Mouse (Mus musculus): Measurements from ENCODE around the gene Dgkd. TPM values are rescaled to one million over a fixed set of nuclear protein-coding genes. Genes with fewer than 3 reads are reported as not detected.

Dgkd gene
- polyA plus RNA-seq, 1 experiment, result 0.30 TPM

- H3K4me3 ChIP-seq (replicated peaks), result no peak overlapping the region
- H3K27me3 ChIP-seq (ENCODE audit: control insufficient read depth), result no peaks in the 10 kb centered on the region
- H3K4me1 ChIP-seq (ENCODE audit: control insufficient read depth), result peaks cover 6% of the 10 kb centered on the region; the same call in 1 of the 2 replicates
- TF ChIP-seq TAL1 (IDR thresholded peaks at IDR 0.05; ENCODE audit: low read length) (no peak), GATA1 (IDR thresholded peaks at IDR 0.05; ENCODE audit: low read length) (no peak)
- peaks cover 86% of the 10 kb centered on the region for H3K36me3 ChIP-seq (ENCODE audit: control insufficient read depth)
- no peaks in the 10 kb centered on the region for H3K9me3 ChIP-seq (ENCODE audit: control insufficient read depth, low read length)
These were observed 80.0 kb downstream of the Dgkd start for GRCm38 (mm10) chr1:87933051-87933450.

GRCm38 (mm10) chr1:87935095-87935494, 82.0 kb downstream of the Dgkd start:
- Histone ChIP-seq H3K9me3 (ENCODE audit: control insufficient read depth, low read length) (no peaks in the 10 kb centered on the region), H3K36me3 (ENCODE audit: control insufficient read depth) (peaks cover 88% of the 10 kb centered on the region), H3K4me1 (ENCODE audit: control insufficient read depth) (peaks cover 6% of the 10 kb centered on the region; the same call in 1 of the 2 replicates), H3K27me3 (ENCODE audit: control insufficient read depth) (no peaks in the 10 kb centered on the region), H3K4me3 (replicated peaks) (no peak overlapping the region)
- TF ChIP-seq TAL1 (IDR thresholded peaks at IDR 0.05; ENCODE audit: low read length) (no peak), GATA1 (IDR thresholded peaks at IDR 0.05; ENCODE audit: low read length) (no peak)

GRCm38 (mm10) chr1:87935546-87935945, 82.5 kb downstream of the Dgkd start:
- no peaks in the 10 kb centered on the region for H3K27me3 ChIP-seq (ENCODE audit: control insufficient read depth)
- H3K36me3 ChIP-seq (ENCODE audit: control insufficient read depth), result peaks cover 89% of the 10 kb centered on the region
- H3K4me3 ChIP-seq (replicated peaks), result no peak overlapping the region
- H3K9me3 ChIP-seq (ENCODE audit: control insufficient read depth, low read length), result no peaks in the 10 kb centered on the region
- peaks cover 6% of the 10 kb centered on the region; the same call in 1 of the 2 replicates for H3K4me1 ChIP-seq (ENCODE audit: control insufficient read depth)
- TF ChIP-seq TAL1 (IDR thresholded peaks at IDR 0.05; ENCODE audit: low read length), result no peak
- TF ChIP-seq GATA1 (IDR thresholded peaks at IDR 0.05; ENCODE audit: low read length), result no peak

DNA sequence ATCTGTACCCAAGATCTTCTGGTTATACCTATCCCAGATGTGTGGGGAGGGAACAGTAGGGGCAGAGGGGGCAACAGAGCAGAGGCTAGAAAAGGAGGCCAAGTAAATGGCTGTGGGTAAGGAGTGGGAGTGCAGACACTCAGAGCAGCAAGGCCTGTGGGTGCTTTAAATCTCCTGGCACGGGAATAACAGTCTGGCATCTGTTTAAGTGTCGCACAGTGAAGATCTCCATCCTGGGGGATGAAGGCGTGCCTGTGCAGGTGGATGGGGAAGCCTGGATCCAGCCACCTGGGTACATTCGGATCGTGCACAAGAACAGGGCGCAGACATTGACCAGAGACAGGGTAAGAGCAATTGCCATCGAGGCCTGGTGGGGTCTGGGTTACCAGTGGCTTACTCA, 83.0 kb downstream of the Dgkd start:
- no peaks in the 10 kb centered on the region for H3K27me3 ChIP-seq (ENCODE audit: control insufficient read depth)
- peaks cover 6% of the 10 kb centered on the region; the same call in 1 of the 2 replicates for H3K4me1 ChIP-seq (ENCODE audit: control insufficient read depth)
- H3K36me3 ChIP-seq (ENCODE audit: control insufficient read depth), result peaks cover 91% of the 10 kb centered on the region
- H3K4me3 ChIP-seq (replicated peaks), result no peak overlapping the region
- TF ChIP-seq TAL1 (IDR thresholded peaks at IDR 0.05; ENCODE audit: low read length) (no peak), GATA1 (IDR thresholded peaks at IDR 0.05; ENCODE audit: low read length) (no peak)
- H3K9me3 ChIP-seq (ENCODE audit: control insufficient read depth, low read length), result no peaks in the 10 kb centered on the region

DNA sequence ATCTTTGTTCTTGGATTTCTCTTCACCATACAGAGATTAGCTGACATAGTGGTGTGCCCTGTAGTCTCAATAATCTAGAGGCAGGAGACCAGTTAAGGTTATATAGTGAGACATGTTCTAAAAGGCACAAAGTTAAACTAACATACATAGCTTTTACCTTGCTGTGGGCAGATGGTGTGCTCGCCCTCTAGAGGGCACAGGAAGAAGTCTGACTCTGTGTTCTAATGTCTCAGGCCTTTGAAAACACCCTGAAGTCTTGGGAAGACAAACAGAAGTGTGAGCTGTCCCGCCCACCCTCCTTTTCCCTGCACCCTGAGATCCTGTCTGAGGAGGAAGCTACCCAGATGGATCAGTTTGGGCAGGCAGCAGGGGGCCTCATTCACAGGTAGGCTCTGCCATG, 83.4 kb downstream of the Dgkd start:
- H3K36me3 ChIP-seq (ENCODE audit: control insufficient read depth), result peaks cover 91% of the 10 kb centered on the region
- no peaks in the 10 kb centered on the region for H3K27me3 ChIP-seq (ENCODE audit: control insufficient read depth)
- TF ChIP-seq GATA1 (IDR thresholded peaks at IDR 0.05; ENCODE audit: low read length) (no peak), TAL1 (IDR thresholded peaks at IDR 0.05; ENCODE audit: low read length) (no peak)
- H3K9me3 ChIP-seq (ENCODE audit: control insufficient read depth, low read length), result no peaks in the 10 kb centered on the region
- H3K4me1 ChIP-seq (ENCODE audit: control insufficient read depth), result peaks cover 6% of the 10 kb centered on the region; the same call in 1 of the 2 replicates
- no peak overlapping the region for H3K4me3 ChIP-seq (replicated peaks)

DNA sequence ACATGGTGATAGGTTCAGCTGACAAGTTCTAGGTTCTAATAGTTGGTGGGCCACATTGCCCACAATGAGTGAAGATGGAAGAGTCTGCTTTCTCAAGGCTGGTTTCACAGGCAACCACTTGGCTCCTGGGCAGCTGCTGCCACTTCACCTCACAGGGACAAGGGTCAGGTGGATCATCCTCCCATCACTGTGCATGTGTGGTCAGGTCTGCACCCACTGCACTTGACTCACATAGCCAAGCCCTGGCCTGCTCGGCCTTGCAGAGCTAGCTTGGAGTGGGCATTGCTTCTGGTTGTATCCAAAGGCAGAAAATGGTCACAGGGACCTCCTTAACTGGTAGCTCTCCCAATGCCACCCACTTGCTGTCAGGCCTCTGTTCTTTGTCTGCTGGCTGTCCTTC, 88.7 kb downstream of the Dgkd start:
- Histone ChIP-seq H3K4me3 (replicated peaks) (no peak overlapping the region), H3K36me3 (ENCODE audit: control insufficient read depth) (peaks cover 98% of the 10 kb centered on the region), H3K4me1 (ENCODE audit: control insufficient read depth) (peaks cover 4% of the 10 kb centered on the region; the same call in 1 of the 2 replicates), H3K9me3 (ENCODE audit: control insufficient read depth, low read length) (no peaks in the 10 kb centered on the region), H3K27me3 (ENCODE audit: control insufficient read depth) (no peaks in the 10 kb centered on the region)
- no peak for TF ChIP-seq GATA1 (IDR thresholded peaks at IDR 0.05; ENCODE audit: low read length)
- TF ChIP-seq TAL1 (IDR thresholded peaks at IDR 0.05; ENCODE audit: low read length), result no peak

DNA sequence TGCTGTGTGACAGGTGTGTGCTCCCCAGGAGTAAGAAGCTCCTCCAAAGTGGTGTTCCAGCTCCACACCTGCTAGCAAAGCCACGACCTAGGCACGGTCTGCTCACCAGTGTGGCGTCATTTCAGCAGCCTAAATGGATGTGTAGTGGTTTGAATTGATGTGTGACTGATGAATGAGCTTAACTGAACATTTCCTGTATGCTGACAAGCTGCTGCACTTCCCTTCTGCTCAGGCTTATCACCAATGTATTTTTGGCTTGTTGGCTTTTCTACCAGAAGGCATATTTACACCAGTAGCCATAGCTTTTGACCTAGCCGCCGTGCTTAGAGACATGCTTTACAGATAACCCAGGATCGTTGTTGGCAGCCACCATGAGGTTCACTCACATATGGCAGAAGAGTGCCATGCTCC, 94.6 kb downstream of the Dgkd start:
- H3K4me1 ChIP-seq (ENCODE audit: control insufficient read depth), result no peaks in the 10 kb centered on the region; the same call in 1 of the 2 replicates
- H3K36me3 ChIP-seq (ENCODE audit: control insufficient read depth), result peaks cover 90% of the 10 kb centered on the region
- no peaks in the 10 kb centered on the region for H3K27me3 ChIP-seq (ENCODE audit: control insufficient read depth)
- no peak overlapping the region for H3K4me3 ChIP-seq (replicated peaks)
- no peaks in the 10 kb centered on the region for H3K9me3 ChIP-seq (ENCODE audit: control insufficient read depth, low read length)
- TF ChIP-seq TAL1 (IDR thresholded peaks at IDR 0.05; ENCODE audit: low read length) (no peak), GATA1 (IDR thresholded peaks at IDR 0.05; ENCODE audit: low read length) (no peak)

GRCm38 (mm10) chr1:87951641-87952040, 98.6 kb downstream of the Dgkd start:
- peaks cover 81% of the 10 kb centered on the region for H3K36me3 ChIP-seq (ENCODE audit: control insufficient read depth)
- H3K27me3 ChIP-seq (ENCODE audit: control insufficient read depth), result no peaks in the 10 kb centered on the region
- no peaks in the 10 kb centered on the region for H3K9me3 ChIP-seq (ENCODE audit: control insufficient read depth, low read length)
- no peak overlapping the region for H3K4me3 ChIP-seq (replicated peaks)
- H3K4me1 ChIP-seq (ENCODE audit: control insufficient read depth), result peaks cover 5% of the 10 kb centered on the region
- TF ChIP-seq TAL1 (IDR thresholded peaks at IDR 0.05; ENCODE audit: low read length) (no peak), GATA1 (IDR thresholded peaks at IDR 0.05; ENCODE audit: low read length) (no peak)

DNA sequence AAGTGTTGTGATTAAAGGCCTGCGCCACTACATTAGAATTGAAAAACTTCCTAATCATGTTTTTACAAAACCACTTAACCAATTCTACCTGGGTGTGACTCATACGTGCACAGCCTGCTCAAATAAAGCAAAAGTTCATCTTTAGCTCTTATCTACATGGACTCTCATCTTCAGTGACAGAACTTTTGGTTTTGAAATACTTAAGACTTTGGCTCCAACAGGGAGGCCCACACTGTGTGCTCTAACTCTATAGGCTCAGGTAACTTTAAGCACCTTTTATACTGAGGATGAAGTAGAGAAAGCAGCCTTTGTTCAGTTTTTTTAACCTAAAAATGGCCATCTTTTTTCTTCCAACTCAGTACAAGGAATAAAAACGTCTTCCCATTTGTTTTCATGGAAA, 100.0 kb downstream of the Dgkd start:
- Histone ChIP-seq H3K4me3 (replicated peaks) (no peak overlapping the region), H3K9me3 (ENCODE audit: control insufficient read depth, low read length) (no peaks in the 10 kb centered on the region), H3K4me1 (ENCODE audit: control insufficient read depth) (peaks cover 11% of the 10 kb centered on the region), H3K36me3 (ENCODE audit: control insufficient read depth) (peaks cover 75% of the 10 kb centered on the region), H3K27me3 (ENCODE audit: control insufficient read depth) (no peaks in the 10 kb centered on the region)
- no peak for TF ChIP-seq GATA1 (IDR thresholded peaks at IDR 0.05; ENCODE audit: low read length)
- TF ChIP-seq TAL1 (IDR thresholded peaks at IDR 0.05; ENCODE audit: low read length), result no peak

- Histone ChIP-seq H3K4me3 (replicated peaks) (no peak overlapping the region), H3K36me3 (ENCODE audit: control insufficient read depth) (peaks cover 60% of the 10 kb centered on the region)
These were observed 105.8 kb downstream of the Dgkd start for GRCm38 (mm10) chr1:87958931-87959330.

More at GRCm38 (mm10) chr1:87958931-87959330, 105.8 kb downstream of the Dgkd start:
- no peaks in the 10 kb centered on the region for H3K9me3 ChIP-seq (ENCODE audit: control insufficient read depth, low read length)
- H3K27me3 ChIP-seq (ENCODE audit: control insufficient read depth), result no peaks in the 10 kb centered on the region
- TF ChIP-seq TAL1 (IDR thresholded peaks at IDR 0.05; ENCODE audit: low read length) (no peak), GATA1 (IDR thresholded peaks at IDR 0.05; ENCODE audit: low read length) (no peak)
- H3K4me1 ChIP-seq (ENCODE audit: control insufficient read depth), result peaks cover 49% of the 10 kb centered on the region

Data from erythroblast, embryonic 14.5 days (primary cell).